Mouse (Mus musculus): ENCODE measurements at regions not wholly inside any gene's neighbourhood (a gene's known extent, or its start where the extent isn't known, plus 50 kb on each side); places are given as distances from the start of the nearest gene placed in this dataset.
"Not testable (repeated sequence)": the region's sequence is repeated elsewhere in the genome, so short reads cannot be mapped to it uniquely, and the experiment has no call there.

GRCm38 (mm10) chrX:99732526-99732925, 88.3 kb upstream of the Tmem28 start:
- 86% methylated on average over 2 of the region's 2 CpGs for WGBS
- no peaks in the 10 kb centered on the region for H3K36me3 ChIP-seq
- H3K9me3 ChIP-seq: no peaks in the 10 kb centered on the region
- H3K9ac ChIP-seq: no peak overlapping the region
- H3K27me3 ChIP-seq: peaks cover 31% of the 10 kb centered on the region
- H3K27ac ChIP-seq (replicated peaks): no peak overlapping the region
- no peak overlapping the region for H3K4me3 ChIP-seq
- ATAC-seq (ENCODE audit: low read depth): no peak
- no peaks in the 10 kb centered on the region for H3K4me1 ChIP-seq (replicated peaks)
- no peak overlapping the region for H3K4me2 ChIP-seq

- WGBS: 8% methylated on average over 1 of the region's 1 CpGs
- H3K27ac ChIP-seq (replicated peaks): no peak overlapping the region
- no peaks in the 10 kb centered on the region for H3K4me1 ChIP-seq (replicated peaks)
- no peak overlapping the region for H3K4me2 ChIP-seq
- no peak overlapping the region for H3K4me3 ChIP-seq
- H3K27me3 ChIP-seq: peaks cover 8% of the 10 kb centered on the region
- H3K9me3 ChIP-seq: no peaks in the 10 kb centered on the region
- ATAC-seq (ENCODE audit: low read depth): no peak
- no peak overlapping the region for H3K9ac ChIP-seq
- no peaks in the 10 kb centered on the region for H3K36me3 ChIP-seq
Measured at GRCm38 (mm10) chrX:99725101-99725500, 95.7 kb upstream of the Tmem28 start.

- Histone ChIP-seq H3K36me3 (no peaks in the 10 kb centered on the region), H3K9me3 (no peaks in the 10 kb centered on the region), H3K4me2 (no peak overlapping the region), H3K27ac (replicated peaks) (no peak overlapping the region), H3K4me1 (replicated peaks) (no peaks in the 10 kb centered on the region), H3K27me3 (peaks cover 8% of the 10 kb centered on the region), H3K9ac (no peak overlapping the region), H3K4me3 (no peak overlapping the region)
- ATAC-seq (ENCODE audit: low read depth): no peak
- WGBS: 58% methylated on average over 4 of the region's 4 CpGs
Measured at GRCm38 (mm10) chrX:99695366-99695765, 125.5 kb upstream of the Tmem28 start.

GRCm38 (mm10) chrX:99690971-99691370, 129.8 kb upstream of the Tmem28 start:
- 71% methylated on average over 4 of the region's 4 CpGs for WGBS
- no peak for ATAC-seq (ENCODE audit: low read depth)
- no peak overlapping the region for H3K4me2 ChIP-seq
- no peak overlapping the region for H3K9ac ChIP-seq
- H3K4me3 ChIP-seq: no peak overlapping the region
- H3K36me3 ChIP-seq: no peaks in the 10 kb centered on the region
- H3K4me1 ChIP-seq (replicated peaks): no peaks in the 10 kb centered on the region
- peaks cover 19% of the 10 kb centered on the region for H3K27me3 ChIP-seq
- no peak overlapping the region for H3K27ac ChIP-seq (replicated peaks)
- no peaks in the 10 kb centered on the region for H3K9me3 ChIP-seq

- WGBS: 84% methylated on average over 4 of the region's 4 CpGs
- H3K4me1 ChIP-seq (replicated peaks): no peaks in the 10 kb centered on the region
- H3K36me3 ChIP-seq: no peaks in the 10 kb centered on the region
- no peak overlapping the region for H3K4me3 ChIP-seq
- peaks cover 19% of the 10 kb centered on the region for H3K27me3 ChIP-seq
- H3K9me3 ChIP-seq: no peaks in the 10 kb centered on the region
- no peak overlapping the region for H3K27ac ChIP-seq (replicated peaks)
- H3K4me2 ChIP-seq: no peak overlapping the region
- H3K9ac ChIP-seq: no peak overlapping the region
- ATAC-seq (ENCODE audit: low read depth): no peak
Measured at GRCm38 (mm10) chrX:99689761-99690160, 131.1 kb upstream of the Tmem28 start.

GRCm38 (mm10) chrX:99682491-99682890, 138.3 kb upstream of the Tmem28 start:
- H3K4me2 ChIP-seq; H3K9ac ChIP-seq; H3K27ac ChIP-seq (replicated peaks); ATAC-seq (ENCODE audit: low read depth); H3K4me1 ChIP-seq (replicated peaks); H3K4me3 ChIP-seq; H3K9me3 ChIP-seq; H3K36me3 ChIP-seq: not testable (repeated sequence)
- peaks cover 16% of the 10 kb centered on the region for H3K27me3 ChIP-seq

GRCm38 (mm10) chrX:99667596-99667995, 153.2 kb upstream of the Tmem28 start:
- 56% methylated on average over 2 of the region's 2 CpGs for WGBS
- Histone ChIP-seq H3K4me1 (replicated peaks) (no peaks in the 10 kb centered on the region), H3K4me2 (no peak overlapping the region), H3K27me3 (peaks cover 46% of the 10 kb centered on the region), H3K36me3 (no peaks in the 10 kb centered on the region), H3K9ac (no peak overlapping the region), H3K27ac (replicated peaks) (no peak overlapping the region), H3K9me3 (no peaks in the 10 kb centered on the region), H3K4me3 (no peak overlapping the region)
- no peak for ATAC-seq (ENCODE audit: low read depth)

GRCm38 (mm10) chrX:99662566-99662965, 158.3 kb upstream of the Tmem28 start:
- no peak overlapping the region for H3K27ac ChIP-seq (replicated peaks)
- no peaks in the 10 kb centered on the region for H3K9me3 ChIP-seq
- peaks cover 67% of the 10 kb centered on the region for H3K27me3 ChIP-seq
- 82% methylated on average over 3 of the region's 3 CpGs for WGBS
- no peaks in the 10 kb centered on the region for H3K36me3 ChIP-seq
- H3K9ac ChIP-seq: no peak overlapping the region
- ATAC-seq (ENCODE audit: low read depth): no peak
- H3K4me1 ChIP-seq (replicated peaks): no peaks in the 10 kb centered on the region
- H3K4me2 ChIP-seq: no peak overlapping the region
- H3K4me3 ChIP-seq: no peak overlapping the region

- Histone ChIP-seq H3K27ac (replicated peaks) (no peak overlapping the region), H3K36me3 (no peaks in the 10 kb centered on the region), H3K4me3 (no peak overlapping the region), H3K4me2 (no peak overlapping the region), H3K4me1 (replicated peaks) (no peaks in the 10 kb centered on the region), H3K27me3 (peaks cover 77% of the 10 kb centered on the region), H3K9me3 (no peaks in the 10 kb centered on the region), H3K9ac (no peak overlapping the region)
- ATAC-seq (ENCODE audit: low read depth): no peak
- WGBS: 55% methylated on average over 6 of the region's 8 CpGs
Measured at GRCm38 (mm10) chrX:99659496-99660140, 161.2 kb upstream of the Tmem28 start.

GRCm38 (mm10) chrX:99657790-99658451, 162.9 kb upstream of the Tmem28 start:
- Histone ChIP-seq H3K4me2 (no peak overlapping the region), H3K9ac (no peak overlapping the region), H3K9me3 (no peaks in the 10 kb centered on the region), H3K4me1 (replicated peaks) (no peaks in the 10 kb centered on the region), H3K27me3 (peaks cover 72% of the 10 kb centered on the region), H3K27ac (replicated peaks) (no peak overlapping the region), H3K4me3 (no peak overlapping the region), H3K36me3 (no peaks in the 10 kb centered on the region)
- ATAC-seq (ENCODE audit: low read depth): peak; percentile 83
- WGBS: 19% methylated on average over 8 of the region's 8 CpGs

GRCm38 (mm10) chrX:99656988-99657387, 163.8 kb upstream of the Tmem28 start:
- H3K4me1 ChIP-seq (replicated peaks): no peaks in the 10 kb centered on the region
- H3K9me3 ChIP-seq: no peaks in the 10 kb centered on the region
- 61% methylated on average over 6 of the region's 6 CpGs for WGBS
- H3K4me3 ChIP-seq: no peak overlapping the region
- H3K9ac ChIP-seq: no peak overlapping the region
- no peak overlapping the region for H3K4me2 ChIP-seq
- peaks cover 63% of the 10 kb centered on the region for H3K27me3 ChIP-seq
- no peak overlapping the region for H3K27ac ChIP-seq (replicated peaks)
- ATAC-seq (ENCODE audit: low read depth): no peak
- no peaks in the 10 kb centered on the region for H3K36me3 ChIP-seq

GRCm38 (mm10) chrX:99632211-99632775, 161.2 kb upstream of the Pja1 start:
- Histone ChIP-seq H3K4me2 (no peak overlapping the region), H3K4me3 (no peak overlapping the region), H3K9ac (no peak overlapping the region), H3K36me3 (no peaks in the 10 kb centered on the region), H3K9me3 (no peaks in the 10 kb centered on the region), H3K27me3 (peaks cover 56% of the 10 kb centered on the region), H3K4me1 (replicated peaks) (no peaks in the 10 kb centered on the region), H3K27ac (replicated peaks) (no peak overlapping the region)
- 54% methylated on average over 2 of the region's 2 CpGs for WGBS
- ATAC-seq (ENCODE audit: low read depth): no peak
